Mouse (Mus musculus): ENCODE measurements at regions not wholly inside any gene's neighbourhood (a gene's known extent, or its start where the extent isn't known, plus 50 kb on each side); places are given as distances from the start of the nearest gene placed in this dataset.
A peak's percentile ranks its signal among the peaks of the same experiment; 100 is the strongest.

- DNase-seq (ENCODE audit: low spot score in 2 of 2): no peak
These were observed 279.2 kb upstream of the Fat1 start for GRCm38 (mm10) chr8:44656031-44656430.

- no peak for DNase-seq (ENCODE audit: low spot score in 2 of 2)
These were observed 278.8 kb upstream of the Fat1 start for GRCm38 (mm10) chr8:44656470-44656869.

GRCm38 (mm10) chr8:44661696-44662095 is 273.6 kb upstream of the Fat1 start:
- no peak for DNase-seq (ENCODE audit: low spot score in 2 of 2)

- no peak for DNase-seq (ENCODE audit: low spot score in 2 of 2)
These were observed 248.1 kb upstream of the Fat1 start for GRCm38 (mm10) chr8:44687126-44687525.

GRCm38 (mm10) chr8:44689837-44690592 is 245.2 kb upstream of the Fat1 start:
- DNase-seq (ENCODE audit: low spot score in 2 of 2): no peak

GRCm38 (mm10) chr8:44690593-44690950 is 244.7 kb upstream of the Fat1 start:
- no peak for DNase-seq (ENCODE audit: low spot score in 2 of 2)

GRCm38 (mm10) chr8:44691140-44691539 is 244.1 kb upstream of the Fat1 start:
- no peak for DNase-seq (ENCODE audit: low spot score in 2 of 2)

- DNase-seq (ENCODE audit: low spot score in 2 of 2): no peak
These were observed 243.1 kb upstream of the Fat1 start for GRCm38 (mm10) chr8:44692036-44692688.

GRCm38 (mm10) chr8:44694861-44695260 is 240.4 kb upstream of the Fat1 start:
- DNase-seq (ENCODE audit: low spot score in 2 of 2): peak in 1 of 2 experiments; percentile 10

GRCm38 (mm10) chr8:44696066-44696853 is 239.0 kb upstream of the Fat1 start:
- DNase-seq (ENCODE audit: low spot score in 2 of 2): no peak

GRCm38 (mm10) chr8:44699384-44700105 is 235.7 kb upstream of the Fat1 start:
- DNase-seq (ENCODE audit: low spot score in 2 of 2): no peak

- DNase-seq (ENCODE audit: low spot score in 2 of 2): no peak
These were observed 230.5 kb upstream of the Fat1 start for GRCm38 (mm10) chr8:44704595-44705265.

GRCm38 (mm10) chr8:44708659-44709170 is 226.5 kb upstream of the Fat1 start:
- no peak for DNase-seq (ENCODE audit: low spot score in 2 of 2)

GRCm38 (mm10) chr8:44709171-44709940 is 225.9 kb upstream of the Fat1 start:
- DNase-seq (ENCODE audit: low spot score in 2 of 2): no peak

- DNase-seq (ENCODE audit: low spot score in 2 of 2): no peak
These were observed 200.7 kb upstream of the Fat1 start for GRCm38 (mm10) chr8:44734577-44734976.

GRCm38 (mm10) chr8:44735801-44736200 is 199.4 kb upstream of the Fat1 start:
- no peak for DNase-seq (ENCODE audit: low spot score in 2 of 2)

- DNase-seq (ENCODE audit: low spot score in 2 of 2): no peak
These were observed 191.9 kb upstream of the Fat1 start for GRCm38 (mm10) chr8:44743353-44743752.

GRCm38 (mm10) chr8:44744991-44745658 is 190.1 kb upstream of the Fat1 start:
- DNase-seq (ENCODE audit: low spot score in 2 of 2): no peak

GRCm38 (mm10) chr8:44758727-44759126 is 176.5 kb upstream of the Fat1 start:
- no peak for DNase-seq (ENCODE audit: low spot score in 2 of 2)

- DNase-seq (ENCODE audit: low spot score in 2 of 2): peak in 1 of 2 experiments; percentile 3
These were observed 172.5 kb upstream of the Fat1 start for GRCm38 (mm10) chr8:44762731-44763130.

All from left cerebral cortex, adult 9 months (tissue).